Mouse (Mus musculus) stomach, embryonic 16.5 days (tissue): ENCODE results near the gene Pus7l. TPM values are rescaled to one million over a fixed set of nuclear protein-coding genes. Genes with fewer than 3 reads are reported as not detected.

ENCODE experiments used
- ATAC-seq: fragments of 200-750 bp; cut with Nextera tagmentation; 2 replicates; pipeline ENCODE4 v1.8.0; 2017; ENCODE audit warnings: moderate number of reproducible peaks, moderate TSS enrichment; ENCODE audit not compliant: insufficient read depth, low FRiP score
- H3K27ac ChIP-seq: fragments of 300-500 bp; sonication (generic); 2 replicates; pipeline ENCODE4 v1.5.1; 2014; ENCODE audit warnings: low read length
- H3K27me3 ChIP-seq: fragments of 300-500 bp; sonication (generic); 2 replicates; pipeline ENCODE4 v1.6.1; 2014; ENCODE audit warnings: low read length, control low read depth, mixed read lengths; ENCODE audit not compliant: control insufficient read depth, insufficient read depth
- H3K36me3 ChIP-seq: fragments of 300-500 bp; sonication (generic); 2 replicates; pipeline ENCODE4 v1.6.1; 2014; ENCODE audit warnings: low read length; ENCODE audit not compliant: control insufficient read depth, insufficient read depth
- H3K4me1 ChIP-seq: fragments of 300-500 bp; sonication (generic); 2 replicates; pipeline ENCODE4 v1.6.1; 2014; ENCODE audit warnings: low read length, control low read depth, mixed read lengths; ENCODE audit not compliant: control insufficient read depth, insufficient read depth
- H3K4me2 ChIP-seq: fragments of 300-500 bp; sonication (generic); 2 replicates; pipeline ENCODE4 v1.6.1; 2014; ENCODE audit warnings: low read depth, low read length, mixed read lengths
- H3K4me3 ChIP-seq: fragments of 300-500 bp; sonication (generic); replicated peaks from 2 replicates; pipeline ENCODE4 v1.5.1; 2014; ENCODE audit warnings: mild to moderate bottlenecking, low read length
- H3K9ac ChIP-seq: fragments of 300-500 bp; sonication (generic); 2 replicates; pipeline ENCODE4 v1.6.1; 2014; ENCODE audit warnings: low read length
- H3K9me3 ChIP-seq: fragments of 300-500 bp; sonication (generic); replicated peaks from 2 replicates; pipeline ENCODE4 v1.6.1; 2016; ENCODE audit warnings: low read length, control low read depth; ENCODE audit not compliant: control insufficient read depth
- WGBS: fragments of 180-500 bp; shearing (Covaris S2); extraction: QIAGEN DNeasy Blood & Tissue Kit; methylation state at CpG from one replicate; pipeline ENCODE4 v1.1.7; 2014; 5-methylcytosine and 5-hydroxymethylcytosine counted together
- polyA plus RNA-seq: library from polyadenylated mRNA; unstranded; fragments of >200 nt; fragmentation: Nextera tagmentation; extraction: Ambion mirVana; gene quantifications from 2 replicates; pipeline ENCODE4 v1.2.1, GENCODE M21; 2015

Gene Pus7l
- polyA plus RNA-seq, 1 experiment from 2014 or later, result 8.9 TPM

DNA sequence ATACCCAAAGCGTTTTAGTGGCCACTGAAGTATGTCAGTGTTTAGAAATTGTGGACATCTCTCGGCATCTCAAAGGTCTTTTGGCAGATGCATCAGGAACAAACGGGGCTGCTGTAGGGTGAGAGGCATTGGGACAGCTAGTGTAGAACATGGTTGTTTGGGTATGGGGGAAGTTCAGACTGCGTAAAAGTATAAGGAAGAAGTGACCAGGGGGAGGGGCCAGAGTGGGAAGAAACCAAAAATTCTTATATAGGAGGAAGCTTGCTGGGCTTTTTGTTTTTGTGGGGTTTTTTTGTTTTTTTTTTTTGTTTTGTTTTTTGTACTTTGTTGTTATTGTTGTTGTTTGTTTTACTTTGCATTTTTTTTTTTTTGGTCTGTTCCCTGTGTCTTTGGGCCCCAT is 1.5 kb upstream of the Pus7l start:
- no peaks in the 10 kb centered on the region for H3K9me3 ChIP-seq
- H3K9ac ChIP-seq, result no peak overlapping the region
- no peak overlapping the region for H3K27ac ChIP-seq
- peaks cover 5% of the 10 kb centered on the region for H3K4me1 ChIP-seq
- ATAC-seq, result no peak
- 77% methylated on average over 4 of the region's 4 CpGs for whole genome bisulfite sequencing
- no peaks in the 10 kb centered on the region for H3K27me3 ChIP-seq
- H3K4me2 ChIP-seq, result no peak overlapping the region
- H3K4me3 ChIP-seq, result no peak overlapping the region
- no peaks in the 10 kb centered on the region for H3K36me3 ChIP-seq

DNA sequence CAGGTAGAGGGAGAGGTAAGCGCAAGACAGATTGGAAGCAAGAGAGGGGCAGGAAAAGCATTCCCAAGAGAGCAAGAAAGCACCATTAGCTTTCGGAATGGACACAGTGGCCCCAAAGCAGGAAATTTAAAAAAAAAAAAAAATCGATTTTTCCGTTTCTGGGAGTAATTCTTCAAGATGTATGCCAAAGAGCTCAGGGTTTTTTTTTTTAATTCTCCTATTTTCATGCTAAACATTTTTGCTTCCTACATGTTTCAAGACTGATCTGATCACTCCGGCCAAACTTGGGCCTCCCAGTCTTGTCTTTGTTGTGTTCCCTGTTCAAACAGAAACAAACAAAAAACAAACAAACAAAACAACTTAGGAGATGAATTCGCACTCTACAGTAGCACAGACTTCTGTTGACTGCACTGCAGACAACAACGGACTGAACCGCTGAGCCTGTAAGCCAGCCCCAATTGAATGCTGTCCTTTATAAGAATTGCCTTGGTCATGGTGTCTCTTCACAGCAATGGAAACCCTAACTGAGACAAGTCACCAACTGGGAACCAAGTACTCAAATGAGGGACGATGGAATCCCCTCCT is 797 bp upstream of the Pus7l start:
- WGBS, result 38% methylated on average over 9 of the region's 9 CpGs

DNA sequence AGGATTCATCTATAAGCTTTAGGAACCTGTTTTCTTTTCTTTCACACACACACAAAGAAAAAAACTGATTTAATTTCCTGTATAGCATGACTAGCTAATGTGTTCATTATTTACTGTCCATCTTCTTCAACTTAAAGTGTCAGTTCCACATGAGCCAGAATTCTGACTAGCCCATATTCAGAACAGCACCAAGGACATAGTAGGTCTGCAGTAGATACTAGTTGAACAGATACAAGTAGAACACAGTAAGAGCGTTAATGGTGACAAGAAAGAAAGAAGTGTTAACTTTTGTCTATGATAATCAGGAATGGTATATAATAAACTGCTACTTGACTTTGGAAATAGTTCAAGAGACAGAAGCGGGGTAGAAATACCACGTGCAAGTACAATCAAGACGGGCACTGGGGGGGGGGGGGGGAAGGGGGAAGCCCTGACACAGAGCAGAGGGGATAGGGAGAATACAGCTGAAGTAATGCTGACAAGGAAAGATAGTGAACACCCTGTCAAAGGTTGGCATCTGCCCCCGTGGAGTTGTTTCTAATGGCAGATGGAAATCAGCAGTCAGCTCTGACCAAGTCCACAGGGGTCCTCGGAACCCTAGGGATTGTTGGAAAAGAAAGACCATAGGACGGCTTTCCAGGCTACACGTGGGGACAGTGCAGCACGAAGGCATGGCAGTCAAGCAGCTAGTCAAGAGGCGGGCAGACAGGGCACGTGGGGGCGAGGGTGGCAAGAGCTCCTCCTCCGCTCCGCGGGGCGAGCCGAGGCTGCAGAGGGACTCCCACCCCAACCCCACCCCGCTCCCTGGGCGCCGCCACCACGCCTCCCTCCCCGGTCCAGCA is 559 bp downstream of the Pus7l start:
- no peaks in the 10 kb centered on the region for H3K27me3 ChIP-seq
- ATAC-seq, result peak; percentile 83
- H3K4me2 ChIP-seq, result peak overlapping the region; percentile 76
- peak overlapping the region; percentile 81 for H3K4me3 ChIP-seq
- H3K36me3 ChIP-seq, result no peaks in the 10 kb centered on the region; the same call in 1 of the 2 replicates
- H3K9me3 ChIP-seq, result no peaks in the 10 kb centered on the region
- peaks cover 5% of the 10 kb centered on the region for H3K4me1 ChIP-seq
- H3K9ac ChIP-seq, result peak overlapping the region; percentile 79
- WGBS, result 7% methylated on average over 22 of the region's 22 CpGs
- peak overlapping the region; percentile 35; the same call in 1 of the 2 replicates for H3K27ac ChIP-seq

More for the DNA sequence above, 797 bp upstream of the Pus7l start:
- peak overlapping the region; percentile 81 for H3K4me3 ChIP-seq
- no peaks in the 10 kb centered on the region for H3K36me3 ChIP-seq
- H3K4me1 ChIP-seq, result peaks cover 5% of the 10 kb centered on the region
- no peaks in the 10 kb centered on the region for H3K9me3 ChIP-seq
- H3K27ac ChIP-seq, result peak overlapping the region; percentile 80
- ATAC-seq, result no peak
- H3K9ac ChIP-seq, result peak overlapping the region; percentile 79
- peak overlapping the region; percentile 76 for H3K4me2 ChIP-seq
- H3K27me3 ChIP-seq, result no peaks in the 10 kb centered on the region

DNA sequence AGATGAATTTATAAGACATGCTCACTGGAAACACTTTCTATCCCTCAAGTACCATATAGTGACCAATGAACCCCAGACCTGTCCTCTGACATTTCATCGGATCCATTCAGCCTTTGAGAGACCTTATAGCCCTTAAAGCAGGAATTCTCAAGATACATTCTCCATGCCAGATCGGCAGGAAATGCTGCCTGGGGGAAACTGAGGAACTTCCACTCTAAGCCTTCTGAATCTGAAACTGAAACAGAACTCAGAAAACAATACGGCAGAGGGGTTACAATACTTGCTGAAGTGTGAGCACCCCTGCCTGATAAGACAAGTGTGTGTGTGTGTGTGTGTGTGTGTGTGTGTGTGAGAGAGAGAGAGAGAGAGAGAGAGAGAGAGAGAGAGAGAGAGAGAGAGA is 4.1 kb downstream of the Pus7l start:
- H3K27ac ChIP-seq, result no peak overlapping the region
- H3K4me3 ChIP-seq, result no peak overlapping the region
- H3K36me3 ChIP-seq, result peaks cover 4% of the 10 kb centered on the region; the same call in 1 of the 2 replicates
- H3K9ac ChIP-seq, result no peak overlapping the region
- no peak overlapping the region for H3K4me2 ChIP-seq
- 86% methylated on average over 3 of the region's 3 CpGs for WGBS
- no peaks in the 10 kb centered on the region for H3K27me3 ChIP-seq
- no peak for ATAC-seq
- H3K4me1 ChIP-seq, result peaks cover 5% of the 10 kb centered on the region
- H3K9me3 ChIP-seq, result no peaks in the 10 kb centered on the region

DNA sequence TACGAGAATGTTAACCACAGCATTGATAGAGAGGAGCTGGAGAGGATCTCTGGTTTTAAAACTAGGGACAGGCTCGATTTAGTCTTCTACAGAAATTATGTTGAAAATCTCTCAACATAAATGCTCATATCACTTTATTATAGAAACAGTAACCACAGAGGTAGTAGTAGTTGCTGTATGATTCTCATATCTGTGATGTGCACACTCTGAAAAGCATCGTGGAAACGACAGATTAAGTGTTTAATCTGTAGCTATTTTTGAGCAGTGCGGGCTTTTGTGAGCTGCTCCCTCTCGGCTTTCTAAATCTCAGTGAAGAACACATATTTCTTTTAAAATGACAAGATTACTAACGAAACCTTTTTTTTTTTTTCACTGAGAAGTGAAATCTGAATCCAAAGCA is 7.8 kb downstream of the Pus7l start:
- Histone ChIP-seq H3K9me3 (no peaks in the 10 kb centered on the region), H3K9ac (no peak overlapping the region), H3K4me3 (no peak overlapping the region), H3K27me3 (no peaks in the 10 kb centered on the region), H3K27ac (no peak overlapping the region), H3K36me3 (peaks cover 4% of the 10 kb centered on the region; the same call in 1 of the 2 replicates), H3K4me2 (no peak overlapping the region), H3K4me1 (peaks cover 5% of the 10 kb centered on the region; the same call in 1 of the 2 replicates)
- no peak for ATAC-seq
- 77% methylated on average over 7 of the region's 7 CpGs for WGBS

DNA sequence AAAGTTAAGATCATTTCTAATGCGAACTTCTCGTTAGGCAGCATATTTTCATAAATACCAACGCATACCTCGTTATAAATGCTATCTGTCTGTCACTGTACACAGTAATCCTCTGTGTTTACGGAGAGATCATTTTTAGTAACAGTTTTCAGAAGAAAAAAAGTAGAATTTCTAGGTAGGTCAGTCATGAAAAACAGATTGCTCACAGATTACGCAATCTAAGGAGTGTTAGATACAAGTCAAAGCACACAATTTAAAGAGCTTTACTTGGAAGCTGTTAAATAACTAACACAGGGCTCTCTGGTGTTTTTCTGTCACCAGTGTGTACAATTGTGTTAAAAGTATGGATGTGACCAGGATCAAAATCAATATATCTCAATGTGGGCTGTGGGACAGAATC is 10.4 kb downstream of the Pus7l start:
- Histone ChIP-seq H3K4me2 (no peak overlapping the region), H3K27ac (no peak overlapping the region), H3K4me1 (peaks cover 5% of the 10 kb centered on the region; the same call in 1 of the 2 replicates), H3K27me3 (no peaks in the 10 kb centered on the region), H3K36me3 (peaks cover 4% of the 10 kb centered on the region; the same call in 1 of the 2 replicates), H3K9me3 (no peaks in the 10 kb centered on the region), H3K4me3 (no peak overlapping the region), H3K9ac (no peak overlapping the region)
- WGBS, result 74% methylated on average over 6 of the region's 6 CpGs
- ATAC-seq, result no peak

DNA sequence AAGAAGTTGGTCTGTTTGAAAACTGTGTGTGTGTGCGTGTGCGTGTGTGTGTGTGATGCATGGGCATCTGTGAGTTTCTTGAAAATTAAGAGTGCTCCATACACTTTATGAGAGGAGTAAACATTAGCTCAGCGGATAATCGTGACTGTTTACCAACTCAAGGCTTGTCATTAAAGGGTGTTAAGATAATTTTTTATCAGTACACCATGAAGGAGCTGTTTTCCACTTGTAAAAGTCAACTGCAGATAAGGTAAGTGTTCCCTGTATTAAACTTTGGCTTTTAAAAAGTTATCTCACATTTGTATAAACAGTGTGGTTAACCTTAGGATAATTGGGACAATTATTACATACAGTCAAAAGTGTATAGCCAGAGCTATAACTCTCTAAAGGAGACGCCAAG is 11.0 kb downstream of the Pus7l start:
- no peak overlapping the region for H3K4me3 ChIP-seq
- 0 out of 2 replicates have a peak, but pooled peaks cover 4% of the 10 kb centered on the region for H3K36me3 ChIP-seq
- H3K9me3 ChIP-seq, result no peaks in the 10 kb centered on the region
- no peaks in the 10 kb centered on the region for H3K27me3 ChIP-seq
- ATAC-seq, result peak; percentile 33; the same call in 1 of the 2 replicates
- no peak overlapping the region for H3K4me2 ChIP-seq
- WGBS, result 57% methylated on average over 5 of the region's 5 CpGs
- H3K4me1 ChIP-seq, result peaks cover 5% of the 10 kb centered on the region; the same call in 1 of the 2 replicates
- no peak overlapping the region for H3K27ac ChIP-seq
- H3K9ac ChIP-seq, result no peak overlapping the region

DNA sequence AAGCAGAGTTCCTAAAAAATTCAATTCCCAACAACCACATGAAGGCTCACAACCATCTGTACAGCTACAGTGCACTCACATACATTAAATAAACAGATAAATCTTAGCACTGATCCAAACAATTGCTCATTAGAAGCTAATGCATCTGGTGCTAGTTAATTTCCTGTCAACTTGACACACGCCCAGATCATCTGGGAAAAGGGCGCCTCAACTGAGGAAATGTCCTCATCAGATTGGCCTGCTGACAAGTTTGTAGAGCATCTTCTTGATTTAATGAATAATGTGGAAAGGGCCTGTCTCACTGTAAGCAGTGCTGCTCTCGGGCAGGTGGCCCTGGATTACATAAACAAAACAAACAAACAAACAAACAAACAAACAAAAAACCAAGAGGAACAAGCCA is 12.8 kb downstream of the Pus7l start:
- Histone ChIP-seq H3K27me3 (no peaks in the 10 kb centered on the region), H3K4me3 (no peak overlapping the region), H3K4me1 (peaks cover 5% of the 10 kb centered on the region; the same call in 1 of the 2 replicates), H3K9ac (no peak overlapping the region), H3K4me2 (no peak overlapping the region), H3K36me3 (0 out of 2 replicates have a peak, but pooled peaks cover 3% of the 10 kb centered on the region), H3K9me3 (no peaks in the 10 kb centered on the region), H3K27ac (no peak overlapping the region)
- 68% methylated on average over 3 of the region's 3 CpGs for WGBS
- ATAC-seq, result no peak

DNA sequence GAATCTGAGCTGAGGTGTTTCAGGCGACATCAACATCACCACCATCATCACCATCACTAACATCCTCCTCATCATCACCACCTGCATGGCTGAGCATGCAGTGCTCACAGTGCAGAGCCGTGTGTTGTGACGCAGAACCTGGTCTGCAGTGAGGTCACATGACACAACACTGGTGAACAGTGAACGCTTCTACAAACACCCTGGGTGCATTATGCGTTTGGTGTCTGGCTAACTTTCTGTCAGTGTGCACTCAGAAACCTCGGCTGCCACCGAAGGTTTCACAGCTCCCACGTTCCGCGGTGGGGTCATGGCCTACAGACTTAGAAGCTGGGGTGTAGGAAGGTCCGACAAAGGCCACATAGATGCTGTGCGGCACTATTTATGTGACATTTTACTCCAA is 18.4 kb downstream of the Pus7l start:
- Histone ChIP-seq H3K4me2 (no peak overlapping the region), H3K9ac (no peak overlapping the region), H3K27ac (no peak overlapping the region), H3K36me3 (no peaks in the 10 kb centered on the region), H3K27me3 (no peaks in the 10 kb centered on the region), H3K4me1 (no peaks in the 10 kb centered on the region), H3K9me3 (no peaks in the 10 kb centered on the region), H3K4me3 (no peak overlapping the region)
- 84% methylated on average over 12 of the region's 12 CpGs for WGBS
- no peak for ATAC-seq
